Mouse (Mus musculus): ENCODE data around the gene Adamts17. TPM values are rescaled to one million over a fixed set of nuclear protein-coding genes. Genes with fewer than 3 reads are reported as not detected.

The Adamts17 gene
- polyA plus RNA-seq (2017; shearing (Covaris generic)): 1 to 10 TPM in 1 of 2 experiments, under 1 TPM in 1; 0.99 to 1.8 TPM

DNA sequence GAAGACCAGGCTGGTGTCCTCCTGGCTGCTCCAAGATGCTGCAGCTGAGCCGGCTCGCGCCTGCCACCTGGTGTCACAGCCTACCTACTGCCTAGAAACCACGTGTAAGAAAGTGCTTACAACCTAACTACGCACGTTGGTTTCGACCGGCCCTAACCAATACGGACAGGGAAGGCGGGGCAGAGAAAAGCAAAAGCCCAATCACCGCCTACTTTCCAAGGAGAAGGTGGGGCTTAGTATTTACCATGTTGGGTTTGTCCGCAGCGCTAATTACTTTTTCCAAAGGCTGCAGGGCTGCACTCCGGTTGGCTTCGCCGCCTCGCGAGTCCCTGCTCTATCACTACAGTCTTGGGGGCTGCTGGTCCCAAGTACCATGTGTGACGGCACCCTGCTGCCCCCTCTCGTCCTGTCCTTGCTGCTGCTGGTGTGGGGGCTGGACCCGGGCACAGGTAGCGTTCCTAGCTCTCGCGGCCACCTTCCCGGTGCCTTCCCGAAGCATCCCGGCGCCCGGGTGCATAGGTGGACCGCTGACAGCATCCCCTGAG lies at the start of gene Adamts17:
Adamts17 (plus strand) TSS at position 273 of the 545 bp plus-strand sequence.

Other genes starting within 250 kb of the Adamts17 start
- 1 to 10 TPM; 5.3 to 6.3 TPM for gene Asb7, start 150.1 kb upstream of the Adamts17 start, polyA plus RNA-seq (2017; shearing (Covaris generic))
- gene Lins1, start 149.8 kb upstream of the Adamts17 start, polyA plus RNA-seq (2017; shearing (Covaris generic)): 10 to 100 TPM; 11.2 to 13.9 TPM
- gene Cers3, start 96.2 kb upstream of the Adamts17 start, polyA plus RNA-seq (2017; shearing (Covaris generic)): under 1 TPM in 1 of 2 experiments, not detected in 1; 0.59 TPM

All from inflammation-experienced regulatory T-cells (primary cell).